In the genomic region with DNA sequence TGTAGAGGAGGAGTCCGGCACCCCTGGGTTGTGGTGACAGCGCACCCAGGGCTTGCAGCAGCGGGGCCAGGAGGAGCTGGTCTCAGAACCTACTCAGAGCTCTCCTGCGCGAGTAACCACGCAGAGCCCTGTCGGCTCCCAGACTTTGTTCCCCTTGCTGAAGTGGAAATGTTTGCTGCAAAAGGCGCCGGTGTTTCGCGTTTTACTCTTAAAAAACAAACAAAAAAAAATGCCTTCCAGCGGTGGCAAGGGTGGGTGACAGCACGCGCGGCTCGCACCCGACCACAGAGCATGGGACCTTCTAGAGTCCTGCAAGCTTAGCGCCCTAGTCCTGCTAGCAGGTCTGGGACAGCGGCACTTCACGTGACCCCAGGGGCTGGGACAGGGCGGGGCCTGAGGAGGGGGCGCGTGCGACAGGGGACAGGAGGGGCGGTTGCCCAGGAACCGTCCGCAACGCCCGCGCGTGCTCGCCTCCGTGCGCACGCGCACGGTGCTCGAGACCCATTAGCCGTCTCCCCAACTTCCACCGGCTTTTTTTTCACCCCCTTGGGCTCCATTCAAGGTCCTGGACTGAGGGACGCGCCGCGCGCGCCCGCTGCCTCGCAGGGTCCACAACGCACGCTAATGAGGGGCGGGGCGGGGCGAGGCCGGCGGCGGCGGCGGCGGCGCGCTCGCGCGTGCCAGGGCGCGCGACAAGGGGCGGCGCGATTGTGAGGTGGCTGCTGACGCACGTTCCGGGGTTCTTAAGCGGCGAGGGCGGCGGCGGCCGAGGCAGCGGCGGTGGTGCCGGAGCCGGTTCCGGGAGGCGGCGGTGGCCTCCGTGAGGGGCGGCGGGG, we compare ENCODE assay signal across 8 mouse cellular contexts. TPM values are rescaled to one million over a fixed set of nuclear protein-coding genes. Genes with fewer than 3 reads are reported as not detected.
DNase-seq lines count a peak whose midpoint lies in the region; ATAC-seq lines count a peak whose summit lies in the region.

A gene (plus strand): TSS at position 691 of the 836 bp plus-strand sequence.

- no peaks in the 10 kb centered on the region for H3K36me3 ChIP-seq in hindbrain, embryonic 15.5 days

- H3K9me3 ChIP-seq in hindbrain, embryonic 15.5 days, result no peaks in the 10 kb centered on the region

- peak; percentile 97 for DNase-seq in NIH3T3 (ENCODE audit: low read depth)
- DNase-seq in cerebellum, postnatal 10 days, result peak; percentile 97 to 98
- peak; percentile 92 to 95 for DNase-seq in frontal cortex, postnatal 36 days (ENCODE audit: low spot score in 2 of 2)
- peak; percentile 92 for DNase-seq in left cerebral cortex, adult 11 months (ENCODE audit: low spot score)
- DNase-seq in lung, postnatal 4 days, result peak; percentile 95 to 97
- peak; percentile 86 for DNase-seq in retina, postnatal 7 days (ENCODE audit: low read depth, low spot score)
- DNase-seq in urinary bladder, adult 2 months (ENCODE audit: low spot score), result peak; percentile 96

- H3K27me3 ChIP-seq in hindbrain, embryonic 15.5 days, result no peaks in the 10 kb centered on the region

- peak within 1 kb of the TSS; percentile 100 for H3K27ac ChIP-seq in hindbrain, embryonic 15.5 days (replicated peaks)

- H3K4me1 ChIP-seq in hindbrain, embryonic 15.5 days (replicated peaks), result peaks cover 11% of the 10 kb centered on the region; the same call in 1 of the 2 replicates

- H3K9ac ChIP-seq in hindbrain, embryonic 15.5 days, result peak within 1 kb of the TSS; percentile 100

- ATAC-seq in hindbrain, embryonic 15.5 days (ENCODE audit: low FRiP score, low read depth), result peak; percentile 92

- H3K4me2 ChIP-seq in hindbrain, embryonic 15.5 days, result peak within 1 kb of the TSS; percentile 75

- H3K4me3 ChIP-seq in hindbrain, embryonic 15.5 days, result peak within 1 kb of the TSS; percentile 99

- WGBS in hindbrain, embryonic 15.5 days, result under 1% methylated on average over 84 of the region's 89 CpGs

RNA-seq across cellular contexts. Expression of the gene that starts here (rescaled TPM):
- 15.8 and 16.3 TPM in 2 replicates for polyA plus RNA-seq in hindbrain, embryonic 15.5 days (2015; fragmentation: Nextera tagmentation; extraction: Ambion mirVana)
- polyA plus RNA-seq in urinary bladder, adult 2 months (2012; rRNA removed), result 21.2 and 22.5 TPM in 2 replicates

Comparison
In these comparisons a context has a peak if more than half of its experiments do, and no peak if none do; other contexts are left out.
1. Peak in every context shown above with its lines: DNase-seq, ATAC-seq, H3K4me3 ChIP-seq and H3K27ac ChIP-seq.